Mouse (Mus musculus): Measurements from ENCODE around the gene Agbl1.

DNA sequence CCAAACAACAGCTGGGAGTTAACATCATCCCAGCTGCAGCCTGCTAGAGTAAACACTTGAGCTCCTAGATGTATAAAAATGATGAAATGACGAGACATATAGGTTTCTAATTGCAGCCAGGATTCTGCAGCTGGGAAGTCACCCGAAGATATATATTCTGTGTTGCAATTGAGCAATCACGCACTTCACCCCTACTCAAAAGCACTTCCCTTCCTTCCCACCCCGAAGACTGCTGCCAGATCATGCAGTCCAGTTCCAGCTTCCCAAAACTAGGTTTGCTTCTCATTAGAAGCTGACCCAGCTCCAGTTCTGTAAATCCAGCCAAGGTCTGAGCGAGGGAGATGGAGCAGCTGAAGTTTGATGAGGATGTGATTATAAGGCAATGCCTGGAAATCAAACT, 431.4 kb downstream of the Agbl1 start:
- no peak for TF ChIP-seq POLR2A (IDR thresholded peaks at IDR 0.05; ENCODE audit: insufficient read depth, low read depth, low read length)
- TF ChIP-seq CTCF (IDR thresholded peaks at IDR 0.05): no peak
